Mouse (Mus musculus) E14TG2a.4 (cell line): ENCODE results near the gene Eif3b.

ENCODE experiments used
- CTCF ChIP-seq: conservative IDR thresholded peaks from 2 replicates; pipeline ENCODE4 v1.5.1; 2014; ENCODE audit warnings: low read length
- POU5F1 ChIP-seq: IDR thresholded peaks from 2 replicates; pipeline ENCODE4 v1.6.1; 2014; ENCODE audit warnings: low read length, borderline replicate concordance

- TF ChIP-seq CTCF (no peak), POU5F1 (no peak)
Measured at GRCm38 (mm10) chr5:140491142-140491541, 72.0 kb downstream of the Eif3b start.
